Mouse (Mus musculus) cortical plate, adult 2 months (tissue): ENCODE data around the gene Col28a1.

Experiments
- CTCF ChIP-seq: fragments of 200-500 bp; IDR thresholded peaks from 2 replicates; pipeline ENCODE4 v1.5.1; 2011; ENCODE audit warnings: mild to moderate bottlenecking, control low read depth, low read length; ENCODE audit not compliant: insufficient read depth; ENCODE audit errors: extremely low read depth
- POLR2A ChIP-seq: fragments of 200-500 bp; IDR thresholded peaks from 2 replicates; pipeline ENCODE4 v1.6.1; 2011; ENCODE audit warnings: mild to moderate bottlenecking, low read length, control low read depth; ENCODE audit not compliant: insufficient read depth; ENCODE audit errors: extremely low read depth

GRCm38 (mm10) chr6:8086847-8087246, 105.6 kb downstream of the Col28a1 start:
- TF ChIP-seq POLR2A: no peak
- peak; percentile 34 for TF ChIP-seq CTCF
